Mouse (Mus musculus) megakaryocyte, embryonic 14.5 days (primary cell): ENCODE measurements around the gene Polr1c.

Experiments
- FLI1 ChIP-seq: IDR thresholded peaks from 2 replicates; pipeline ENCODE4 v1.6.1; 2012; ENCODE audit warnings: low read length, inconsistent platforms, mixed read lengths
- GATA1 ChIP-seq: IDR thresholded peaks from 3 replicates; pipeline ENCODE4 v1.6.1; 2012; ENCODE audit warnings: mixed read lengths, low read length, inconsistent platforms, borderline replicate concordance

DNA sequence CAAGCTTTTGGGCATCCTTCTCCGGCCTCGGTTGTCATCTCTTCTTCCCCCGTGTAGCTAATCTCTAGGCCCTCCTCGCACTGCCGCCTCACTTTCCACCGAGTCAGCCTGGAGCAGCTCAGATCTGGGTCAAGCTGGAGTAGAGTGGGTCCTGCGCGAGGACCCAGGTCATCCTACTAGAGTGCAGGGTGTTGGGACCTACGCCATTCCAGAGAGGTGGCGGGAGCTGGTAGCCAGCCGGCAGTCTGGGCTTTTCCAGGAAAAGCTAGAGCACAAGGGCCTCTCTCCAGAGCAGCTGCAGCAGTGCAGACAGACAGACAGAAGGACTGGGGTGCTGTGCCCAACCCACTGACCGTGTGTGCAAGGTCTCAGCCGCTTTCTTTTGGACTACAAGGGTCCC is 5.6 kb downstream of the Polr1c start:
- no peak for TF ChIP-seq GATA1
- TF ChIP-seq FLI1, result no peak
